Mouse (Mus musculus): ENCODE measurements around the gene Iqschfp.
A peak's percentile ranks its signal among the peaks of the same experiment; 100 is the strongest.

DNA sequence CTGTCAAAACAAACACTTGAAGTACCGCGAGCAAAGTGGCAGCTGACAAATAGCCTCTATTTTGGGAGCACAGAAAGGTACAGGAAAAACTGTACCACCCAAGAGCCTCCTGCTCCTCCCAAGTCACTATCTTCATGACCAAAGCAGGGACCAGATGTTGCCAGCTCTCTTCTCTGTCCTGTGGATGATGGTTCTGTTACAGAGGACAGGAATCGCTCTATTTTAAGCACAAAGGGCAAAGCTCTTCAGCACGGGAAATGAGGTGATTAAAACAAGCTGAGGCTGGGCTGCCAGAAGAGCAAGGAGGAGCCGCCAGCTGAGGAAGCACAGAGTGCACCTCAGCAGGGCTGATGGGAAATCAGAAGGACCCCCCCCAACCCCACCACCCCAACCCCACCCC is 561.2 kb downstream of the Iqschfp start:
- no peak for TF ChIP-seq CTCF (IDR thresholded peaks at IDR 0.05)
- peak; percentile 40; the same call in 1 of the 2 replicates for TF ChIP-seq EP300 (IDR thresholded peaks at IDR 0.05)

Measured in lung, postnatal 0 days (tissue).